Mouse (Mus musculus): ENCODE results near the gene Prdx3.
A peak's percentile ranks its signal among the peaks of the same experiment; 100 is the strongest.

Prdx3 gene

GRCm38 (mm10) chr19:60860868-60861700 lies 13.3 kb downstream of the Prdx3 start, which contains the start of gene Sfxn4:
Sfxn4 (minus strand) TSS chr19:60861479.
- peak; percentile 94 for DNase-seq

GRCm38 (mm10) chr19:60845731-60846130 lies 28.6 kb downstream of the Prdx3 start:
- no peak for DNase-seq

GRCm38 (mm10) chr19:60843324-60843723 lies 31.0 kb downstream of the Prdx3 start:
- DNase-seq, result no peak

GRCm38 (mm10) chr19:60837747-60838146 lies 36.6 kb downstream of the Prdx3 start:
- DNase-seq, result peak; percentile 41

GRCm38 (mm10) chr19:60818677-60819076 lies 55.7 kb downstream of the Prdx3 start:
- DNase-seq, result no peak

Measured in right cerebral cortex, adult 18-20 months (tissue).